Mouse (Mus musculus) layer of hippocampus, adult 9-10 months (tissue): ENCODE data around the gene Isca1.
"Not testable (repeated sequence)": the region's sequence is repeated elsewhere in the genome, so short reads cannot be mapped to it uniquely, and the experiment has no call there.

Source experiments
- DNase-seq: peaks from one replicate; pipeline ENCODE4 v3.0.0; 2022; ENCODE audit warnings: low spot score

Isca1 gene

DNA sequence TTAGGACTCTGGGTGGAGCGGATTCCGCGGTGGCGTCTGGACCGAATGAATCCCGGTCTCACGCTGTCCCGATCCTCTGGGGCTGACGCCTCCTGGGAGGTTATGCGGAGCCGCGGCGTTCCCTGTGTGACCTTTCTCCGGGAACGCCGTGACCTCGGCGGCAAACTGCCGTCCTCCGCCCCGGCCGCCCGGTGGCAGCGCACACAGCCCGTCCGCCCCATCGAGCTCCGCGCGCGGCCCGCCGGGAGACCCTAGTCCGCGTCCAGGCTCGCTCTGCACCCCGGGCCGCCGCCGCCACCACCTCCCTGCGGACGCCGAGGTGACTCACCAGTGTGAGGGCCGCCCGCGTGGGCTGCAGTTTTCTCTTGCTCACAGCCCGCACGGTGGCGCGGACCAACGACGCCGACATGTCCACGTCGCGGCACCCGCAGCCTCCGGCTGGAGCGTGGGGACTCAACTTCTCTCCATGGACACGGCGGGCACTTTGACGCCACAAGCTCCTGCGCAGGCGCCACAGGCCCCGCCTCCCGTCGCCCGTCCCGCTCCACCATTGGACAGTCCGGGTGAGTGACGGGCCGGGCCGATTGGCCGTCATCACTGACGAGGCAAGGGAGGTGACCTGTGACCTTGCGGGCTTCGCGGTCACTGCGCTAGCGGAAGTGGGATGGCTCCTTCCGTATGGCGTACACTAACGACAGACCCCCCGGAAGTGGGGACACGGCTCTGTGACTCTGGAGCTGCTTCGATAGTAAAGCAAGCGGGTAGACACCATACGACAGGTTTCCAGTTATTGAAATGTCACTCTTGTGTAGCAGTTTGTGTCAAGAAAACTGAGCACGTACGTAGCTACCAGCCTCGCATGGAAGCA, at the start of gene Isca1:
Isca1 (minus strand) TSS at position 515 of the 868 bp plus-strand sequence.
- DNase-seq: peak; percentile 99

DNA sequence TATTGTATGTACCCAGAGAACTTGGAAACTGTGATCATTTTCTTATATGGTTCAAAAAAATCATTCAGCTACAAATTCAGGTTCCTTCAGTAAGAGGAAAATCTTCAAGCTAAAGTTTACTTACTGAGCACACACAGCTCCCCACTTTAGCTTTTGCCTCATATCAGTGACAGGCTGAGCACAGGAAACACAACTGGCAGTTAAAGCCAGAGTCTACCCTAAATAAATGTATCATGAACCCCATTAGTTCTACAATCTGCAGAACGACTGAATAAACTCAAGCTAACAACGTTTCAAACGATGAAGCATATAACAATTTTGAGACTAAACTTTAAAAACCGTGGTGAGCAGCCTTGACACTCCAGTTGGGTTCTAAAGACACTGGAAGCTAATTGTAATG, 47.7 kb upstream of the Isca1 start:
- DNase-seq: no peak

DNA sequence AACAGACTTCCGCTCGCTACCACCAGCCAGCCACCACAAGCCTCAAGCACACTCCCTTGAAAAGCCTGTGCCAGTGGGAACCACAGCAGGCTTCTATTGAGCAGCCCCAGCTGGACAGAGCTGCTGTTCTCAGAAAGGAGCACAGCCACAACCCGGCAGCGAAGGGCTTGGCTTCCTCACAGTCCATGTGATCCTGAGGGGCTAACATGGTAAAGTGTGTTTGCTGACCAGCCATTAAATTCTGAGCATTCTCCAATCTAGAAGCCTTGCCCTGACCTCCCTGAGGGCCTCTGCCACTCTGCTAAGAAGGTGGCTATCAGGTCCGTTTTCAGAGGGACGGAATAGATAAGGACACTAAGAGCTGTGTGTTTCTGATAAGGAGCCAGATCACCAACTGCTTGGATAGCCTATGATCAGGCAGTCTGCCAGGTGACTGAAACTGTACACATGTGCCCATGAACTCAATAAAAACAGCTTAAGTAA, 44.5 kb upstream of the Isca1 start:
- DNase-seq: no peak

- DNase-seq: no peak
Observed at GRCm38 (mm10) chr13:59811581-59811980, 42.0 kb upstream of the Isca1 start.

GRCm38 (mm10) chr13:59801000-59801399, 31.4 kb upstream of the Isca1 start:
- no peak for DNase-seq

GRCm38 (mm10) chr13:59800077-59800476, 30.5 kb upstream of the Isca1 start:
- no peak for DNase-seq

DNA sequence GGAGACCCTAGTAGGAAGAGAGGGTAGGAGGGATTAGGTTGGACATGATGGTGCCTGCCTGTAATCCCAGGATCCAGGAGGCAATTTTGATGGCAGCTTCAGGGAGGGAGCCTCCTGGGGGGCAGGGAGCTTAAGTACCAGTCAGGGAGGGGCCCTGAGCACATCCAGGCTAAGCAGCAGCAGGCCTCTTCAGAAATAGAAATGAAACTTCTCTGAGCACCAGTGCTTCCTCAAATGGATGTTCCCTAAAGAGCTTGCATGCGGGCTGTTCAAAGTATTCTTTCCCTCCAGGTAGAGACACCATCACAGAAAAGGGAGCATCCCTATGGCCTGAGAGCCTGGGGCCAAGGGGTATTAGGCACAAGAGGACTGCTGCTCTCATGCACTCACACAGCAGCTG, 28.7 kb upstream of the Isca1 start:
- DNase-seq: no peak

DNA sequence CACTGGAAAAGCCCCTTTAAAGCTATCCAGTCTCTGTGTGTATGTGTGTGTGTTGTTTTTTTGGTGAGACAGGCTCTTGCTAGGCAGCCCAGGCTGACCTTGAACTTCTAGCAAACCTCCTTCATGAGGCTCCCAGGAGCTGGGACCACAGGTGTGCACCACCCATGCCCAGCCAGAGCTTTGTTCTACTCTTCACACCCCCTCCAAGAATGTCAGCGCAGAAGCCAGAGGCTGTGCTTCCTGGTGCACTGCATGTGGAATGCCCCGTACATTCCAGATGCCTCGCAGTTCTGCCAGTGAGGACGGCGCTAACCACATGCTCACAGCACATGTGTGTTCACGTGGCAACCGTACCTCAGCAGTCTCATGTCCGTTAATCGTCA, 26.8 kb upstream of the Isca1 start:
- DNase-seq: no peak

DNA sequence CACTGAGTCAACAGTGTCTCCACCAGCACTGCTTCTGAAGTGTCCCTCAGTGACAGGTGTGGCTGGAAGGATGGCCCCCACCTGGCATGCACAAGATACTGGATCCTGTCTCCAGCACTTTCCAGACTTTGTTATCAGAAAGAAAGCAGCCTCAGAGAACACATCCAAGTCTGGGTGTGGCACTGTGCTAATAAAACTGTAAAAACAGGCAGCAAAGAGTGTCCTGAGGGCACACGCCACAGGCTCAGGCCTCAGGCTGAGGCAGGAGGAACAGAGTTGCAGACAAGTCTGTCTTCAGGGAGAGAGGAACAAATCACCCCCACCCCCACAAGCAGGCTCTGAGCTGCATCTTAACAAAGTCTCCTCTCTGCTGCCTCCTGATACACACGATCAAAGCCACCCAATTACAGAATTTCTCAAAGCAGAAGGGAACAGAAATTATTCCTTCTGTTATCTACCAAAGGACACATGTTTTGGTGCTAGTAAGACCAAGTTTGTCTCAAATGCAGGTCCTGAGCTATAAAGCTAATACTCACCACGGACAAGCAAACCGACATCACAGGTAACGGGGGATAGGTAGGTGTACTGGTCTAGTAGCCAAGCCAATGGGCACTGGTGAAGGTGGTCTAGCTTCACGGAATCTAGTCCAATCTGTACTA, 26.3 kb upstream of the Isca1 start:
- DNase-seq: no peak

DNA sequence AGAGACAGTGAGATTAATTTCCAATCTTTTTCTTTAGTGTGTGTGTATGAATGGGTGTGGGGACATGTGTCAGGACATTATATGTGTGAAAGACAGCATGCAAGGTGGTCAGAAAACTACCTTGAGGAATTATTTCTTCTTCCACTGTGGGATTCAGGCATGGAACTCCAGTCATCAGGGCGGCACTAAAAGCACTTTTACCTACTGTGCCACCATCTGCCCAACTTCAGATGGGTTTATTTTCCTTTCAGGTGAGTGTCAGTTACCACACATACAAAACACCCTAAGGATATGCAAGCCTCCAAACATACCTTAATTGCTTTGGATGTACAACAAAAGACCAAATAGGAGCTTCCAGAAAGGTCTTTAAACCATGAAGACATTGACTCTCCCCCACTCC, 25.2 kb upstream of the Isca1 start:
- no peak for DNase-seq

DNA sequence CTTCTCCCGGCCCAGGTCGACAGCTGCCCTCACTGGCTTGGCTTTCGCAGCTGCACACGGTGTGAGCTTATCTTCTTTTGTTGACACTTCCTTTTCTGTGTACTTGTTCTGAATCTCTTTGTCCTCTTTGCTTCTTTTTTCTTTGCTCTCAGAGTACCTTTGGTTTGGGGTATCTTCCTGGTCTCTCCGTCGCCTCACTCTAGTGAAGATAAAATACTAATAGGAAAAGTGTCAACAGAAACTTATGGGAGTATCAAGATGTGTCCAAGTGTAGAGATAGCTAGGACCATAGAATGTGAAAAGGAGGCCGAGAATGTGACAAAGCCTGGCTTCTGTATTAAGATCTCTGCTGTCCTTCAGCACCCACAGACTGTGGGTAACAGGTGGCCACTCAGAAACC, 12.5 kb upstream of the Isca1 start, which contains the start of gene Gm49354:
Gm49354 (minus strand) TSS at position 101 of the 400 bp plus-strand sequence.
- no peak for DNase-seq

- DNase-seq: not testable (repeated sequence)
Observed at GRCm38 (mm10) chr13:59779744-59780264, 10.2 kb upstream of the Isca1 start.

DNA sequence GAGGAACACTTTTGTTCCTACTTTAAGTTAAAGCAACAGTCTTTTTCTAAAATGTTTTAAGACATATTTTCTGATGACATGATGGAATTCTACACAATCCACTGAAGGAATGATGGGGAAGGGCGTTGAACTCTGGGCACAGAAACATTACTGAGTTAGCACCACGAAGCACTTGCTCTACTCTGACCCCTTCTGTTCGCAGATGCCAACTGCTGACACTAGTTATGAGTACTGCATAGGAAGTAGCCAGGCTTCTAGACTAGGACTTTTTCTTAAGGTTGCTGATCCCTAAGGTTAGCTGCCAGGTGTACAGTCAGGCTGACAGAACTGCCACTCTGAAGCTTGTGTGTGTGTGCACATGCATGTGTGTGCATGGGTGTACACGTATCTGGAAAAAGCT, 9.6 kb upstream of the Isca1 start:
- DNase-seq: no peak

GRCm38 (mm10) chr13:59775168-59775567, 5.6 kb upstream of the Isca1 start:
- DNase-seq: no peak

DNA sequence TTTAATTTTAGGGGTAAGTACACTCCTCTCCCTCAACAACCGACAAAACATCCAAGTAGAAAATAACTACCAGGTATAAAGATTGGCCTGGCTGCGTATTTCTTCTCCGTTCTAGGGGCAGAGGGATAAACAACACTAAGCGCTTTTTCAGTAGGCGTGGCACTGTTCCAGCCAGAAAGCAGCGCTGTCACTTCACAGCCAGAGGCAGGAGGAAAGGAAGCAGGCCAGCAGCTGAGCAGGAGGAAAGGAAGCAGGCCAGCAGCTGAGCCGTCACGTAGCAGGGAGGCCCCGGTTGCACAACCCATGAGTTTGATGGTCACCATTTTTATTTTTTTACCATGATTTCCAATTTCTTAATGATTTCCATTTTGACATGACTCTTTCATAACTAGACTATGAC, 1.6 kb upstream of the Isca1 start:
- peak; percentile 26 for DNase-seq

GRCm38 (mm10) chr13:59770847-59771246, 1.2 kb upstream of the Isca1 start:
- DNase-seq: no peak

DNA sequence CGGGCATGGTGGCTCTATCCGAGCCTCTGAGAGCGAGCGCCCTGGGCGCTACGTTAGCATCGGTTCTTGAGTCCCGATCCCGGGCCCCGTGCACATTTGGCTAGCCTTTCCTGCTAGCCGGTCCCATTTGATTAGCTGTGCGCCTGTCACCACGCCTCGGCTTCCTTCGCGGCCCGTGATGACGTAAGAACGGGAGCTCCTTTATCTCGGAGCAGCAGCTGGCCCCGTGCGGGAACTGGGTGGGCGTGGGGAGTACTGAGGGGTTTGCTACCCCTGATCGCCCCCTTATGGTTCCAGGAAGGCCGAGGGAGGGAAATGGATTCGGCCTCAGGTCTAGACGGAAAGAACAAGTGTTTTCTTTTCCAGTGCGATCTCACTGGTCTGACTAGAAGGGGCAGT, 553 bp upstream of the Isca1 start:
- DNase-seq: peak; percentile 71

GRCm38 (mm10) chr13:59768531-59768930, 1.1 kb downstream of the Isca1 start:
- DNase-seq: no peak

GRCm38 (mm10) chr13:59766786-59767515, 2.7 kb downstream of the Isca1 start:
- DNase-seq: no peak

DNA sequence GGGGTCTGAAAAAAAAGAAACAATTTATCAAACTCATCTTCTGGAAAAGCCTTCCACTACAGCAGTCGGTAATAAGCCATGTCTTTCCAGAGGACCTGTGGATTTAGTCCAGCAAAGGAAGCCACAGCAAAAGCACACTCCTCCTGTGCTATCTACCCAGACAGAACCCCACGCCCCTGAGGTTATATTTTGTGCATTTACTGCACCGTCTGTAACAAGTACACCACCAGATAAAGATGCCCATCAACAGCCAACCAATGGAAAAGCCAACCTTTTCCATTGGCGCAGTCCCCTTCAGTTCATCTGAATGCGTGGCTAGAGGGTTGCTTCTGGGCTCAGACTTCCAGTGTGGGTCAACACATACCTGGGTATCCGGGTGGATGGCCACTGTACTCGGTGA, 6.8 kb downstream of the Isca1 start:
- DNase-seq: no peak

GRCm38 (mm10) chr13:59756906-59757305, 12.7 kb downstream of the Isca1 start:
- DNase-seq: no peak

- DNase-seq: no peak
Observed at GRCm38 (mm10) chr13:59750310-59750709, 19.3 kb downstream of the Isca1 start.
